Mouse (Mus musculus): Measurements from ENCODE around the gene Adat3.

Adat3 gene

GRCm38 (mm10) chr10:80653156-80653720, 50.6 kb downstream of the Adat3 start:
- DNase-seq (ENCODE audit: low spot score in 2 of 2) = no peak

- no peak for DNase-seq (ENCODE audit: low spot score in 2 of 2)
Measured at GRCm38 (mm10) chr10:80654866-80655265, 52.2 kb downstream of the Adat3 start.

GRCm38 (mm10) chr10:80655406-80656129, 52.9 kb downstream of the Adat3 start:
- DNase-seq (ENCODE audit: low spot score in 2 of 2) = no peak

- DNase-seq (ENCODE audit: low spot score in 2 of 2) = peak; percentile 92 to 96
Measured at GRCm38 (mm10) chr10:80656130-80656862, 53.6 kb downstream of the Adat3 start.

- DNase-seq (ENCODE audit: low spot score in 2 of 2) = no peak
Measured at GRCm38 (mm10) chr10:80656863-80657623, 54.4 kb downstream of the Adat3 start, which contains the start of gene Btbd2. Gene Btbd2 (minus strand): TSS chr10:80657071.

Data from urinary bladder, adult 18-20 months (tissue).